Mouse (Mus musculus): Measurements from ENCODE around the gene Asl.

GRCm38 (mm10) chr5:129997700-129998099 is 31.3 kb downstream of the Asl start:
- TF ChIP-seq CTCF (IDR thresholded peaks at IDR 0.05) (no peak), EP300 (IDR thresholded peaks at IDR 0.05) (no peak)
